Mouse (Mus musculus): ENCODE data around the gene Tbl3. TPM values are rescaled to one million over a fixed set of nuclear protein-coding genes. Genes with fewer than 3 reads are reported as not detected.

Tbl3 gene
- total and polyA plus RNA-seq, 3 experiments, result 103 to 111 TPM; not detected in 1

DNA sequence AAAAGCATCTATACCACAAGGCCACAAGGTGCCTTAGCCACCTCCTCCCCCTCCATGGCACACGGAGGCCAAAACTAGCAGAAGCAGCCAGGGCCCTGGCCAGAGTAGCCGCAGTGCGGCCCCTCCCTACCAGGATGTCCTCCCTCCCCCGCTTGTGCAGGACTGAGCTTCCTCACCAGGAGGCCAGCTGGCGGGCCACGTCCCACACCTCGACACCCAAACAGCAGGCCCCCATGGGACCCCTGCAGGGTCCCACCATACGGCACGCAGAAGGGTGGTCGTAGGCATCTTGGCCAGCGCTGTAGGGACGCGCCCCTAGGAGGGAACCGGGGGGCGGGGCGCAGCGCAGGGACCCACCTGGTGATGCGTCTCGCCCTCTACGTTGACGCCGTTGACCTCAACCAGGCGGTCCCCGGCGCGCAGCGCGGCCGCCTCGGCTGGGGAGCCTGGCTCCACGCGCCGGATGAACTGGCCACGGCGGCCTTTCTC is 57.8 kb downstream of the Tbl3 start:
- no peak for TF ChIP-seq MYB (IDR thresholded peaks at IDR 0.05; ENCODE audit: low read depth, low read length)
- TF ChIP-seq ETS1 (IDR thresholded peaks at IDR 0.05; ENCODE audit: low read depth, low read length), result no peak
- TF ChIP-seq ELF1 (IDR thresholded peaks at IDR 0.05; ENCODE audit: low read depth, low read length), result no peak
- TF ChIP-seq TCF12 (IDR thresholded peaks at IDR 0.05; ENCODE audit: low read depth, low read length), result no peak
- no peak for TF ChIP-seq EP300 (IDR thresholded peaks at IDR 0.05; ENCODE audit: low read depth in 1 of 2, low read length in 2 of 2)
- TF ChIP-seq CTCF (IDR thresholded peaks at IDR 0.05 in 2 of 3, conservative IDR thresholded peaks at IDR 0.05 in 1 of 3; ENCODE audit: control insufficient read depth in 1 of 3, insufficient read depth in 1 of 3, low read depth in 2 of 3, low read length in 3 of 3, poor library complexity in 1 of 3, severe bottlenecking in 1 of 3), result no peak
- TF ChIP-seq KAT2A (conservative IDR thresholded peaks at IDR 0.05; ENCODE audit: low read depth, low read length), result no peak
- TF ChIP-seq MAZ (IDR thresholded peaks at IDR 0.05; ENCODE audit: low read depth, low read length), result no peak
- TF ChIP-seq ZKSCAN1 (IDR thresholded peaks at IDR 0.05; ENCODE audit: low read depth, low read length), result no peak
- TF ChIP-seq MYC (IDR thresholded peaks at IDR 0.05; ENCODE audit: low read depth, low read length), result no peak
- no peak for TF ChIP-seq MEF2A (IDR thresholded peaks at IDR 0.05; ENCODE audit: extremely low read depth, insufficient replicate concordance, low read depth, low read length, poor library complexity, severe bottlenecking)
- no peak for TF ChIP-seq GATA1 (IDR thresholded peaks at IDR 0.05; ENCODE audit: low read depth, low read length)
- TF ChIP-seq POLR2AphosphoS2 (IDR thresholded peaks at IDR 0.05; ENCODE audit: low read length), result no peak
- TF ChIP-seq RAD21 (IDR thresholded peaks at IDR 0.05; ENCODE audit: low read depth, low read length), result no peak
- no peak for TF ChIP-seq POLR2A (IDR thresholded peaks at IDR 0.05; ENCODE audit: control insufficient read depth in 1 of 2, insufficient read depth in 1 of 2, low read depth in 1 of 2, low read length in 2 of 2, poor library complexity in 1 of 2)
- TF ChIP-seq ZNF384 (IDR thresholded peaks at IDR 0.05; ENCODE audit: low read depth, low read length), result no peak
- peak overlapping the region; percentile 52 for H3K9ac ChIP-seq (ENCODE audit: control insufficient read depth, low read depth, low read length, poor library complexity, severe bottlenecking)
- H3K27me3 ChIP-seq (ENCODE audit: control insufficient read depth in 1 of 2, insufficient read depth in 2 of 2, low read length in 2 of 2), result peaks cover 16 to 25% of the 10 kb centered on the region in 2 experiments
- no peaks in the 10 kb centered on the region for H3K9me3 ChIP-seq (replicated peaks; ENCODE audit: insufficient read depth, low read length)
- H3K4me1 ChIP-seq (ENCODE audit: control insufficient read depth in 1 of 2, insufficient read depth in 2 of 2, low read length in 2 of 2), result no peaks in the 10 kb centered on the region
- no peak overlapping the region for H3K27ac ChIP-seq (ENCODE audit: control insufficient read depth, low read depth, low read length)
- peak overlapping the region; percentile 53 to 56; a peak in 3 of 4 replicates for H3K4me3 ChIP-seq (ENCODE audit: control insufficient read depth in 1 of 2, insufficient read depth in 1 of 2, low read depth in 2 of 2, low read length in 2 of 2)
- no peaks in the 10 kb centered on the region for H3K36me3 ChIP-seq (ENCODE audit: control insufficient read depth in 1 of 2, insufficient read depth in 2 of 2, low read length in 2 of 2)
- no peaks in the 10 kb centered on the region for H3K79me2 ChIP-seq (ENCODE audit: control insufficient read depth, insufficient read depth, low read length, poor library complexity)
- no peak for DNase-seq (ENCODE audit: low read depth, low spot score)

DNA sequence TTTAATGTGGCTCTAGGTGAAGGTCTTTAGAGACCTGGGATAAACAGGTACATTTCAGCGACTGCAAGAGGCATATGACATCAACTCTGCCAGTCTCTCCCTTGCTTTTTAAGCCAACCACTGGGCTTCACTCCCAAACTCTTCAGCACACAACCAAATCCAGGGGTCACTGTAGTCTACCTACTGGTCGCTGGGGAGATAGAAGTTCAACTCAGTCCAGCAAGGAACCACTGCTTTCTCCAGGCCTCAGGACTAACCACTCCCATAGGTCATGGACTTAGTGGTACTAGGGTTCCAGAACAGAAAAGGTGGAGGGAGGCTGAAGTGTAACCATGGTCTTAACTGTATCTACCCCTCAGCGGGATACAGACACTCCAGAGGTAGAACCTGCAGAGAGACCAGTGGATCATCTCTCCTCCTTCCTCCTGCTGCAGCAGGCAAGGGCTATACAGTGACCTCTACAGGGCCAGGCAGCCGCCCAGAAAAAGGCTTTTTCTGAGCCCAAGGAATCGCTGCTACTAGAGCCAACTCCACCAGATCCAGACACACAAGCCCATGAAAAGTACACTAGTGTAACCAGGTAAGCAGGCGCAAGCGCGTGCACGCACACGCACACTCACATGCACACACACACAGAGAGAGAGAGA is 58.6 kb downstream of the Tbl3 start:
- peaks cover 16 to 25% of the 10 kb centered on the region in 2 experiments for H3K27me3 ChIP-seq (ENCODE audit: control insufficient read depth in 1 of 2, insufficient read depth in 2 of 2, low read length in 2 of 2)
- no peaks in the 10 kb centered on the region for H3K4me1 ChIP-seq (ENCODE audit: control insufficient read depth in 1 of 2, insufficient read depth in 2 of 2, low read length in 2 of 2)
- H3K9ac ChIP-seq (ENCODE audit: control insufficient read depth, low read depth, low read length, poor library complexity, severe bottlenecking), result no peak overlapping the region
- DNase-seq (ENCODE audit: low read depth, low spot score), result no peak
- no peaks in the 10 kb centered on the region for H3K79me2 ChIP-seq (ENCODE audit: control insufficient read depth, insufficient read depth, low read length, poor library complexity)
- H3K9me3 ChIP-seq (replicated peaks; ENCODE audit: insufficient read depth, low read length), result no peaks in the 10 kb centered on the region
- no peaks in the 10 kb centered on the region for H3K36me3 ChIP-seq (ENCODE audit: control insufficient read depth in 1 of 2, insufficient read depth in 2 of 2, low read length in 2 of 2)
- H3K4me3 ChIP-seq (ENCODE audit: control insufficient read depth in 1 of 2, insufficient read depth in 1 of 2, low read depth in 2 of 2, low read length in 2 of 2), result no peak overlapping the region
- no peak overlapping the region for H3K27ac ChIP-seq (ENCODE audit: control insufficient read depth, low read depth, low read length)
- TF ChIP-seq MEF2A (IDR thresholded peaks at IDR 0.05; ENCODE audit: extremely low read depth, insufficient replicate concordance, low read depth, low read length, poor library complexity, severe bottlenecking) (no peak), MYC (IDR thresholded peaks at IDR 0.05; ENCODE audit: low read depth, low read length) (no peak), ELF1 (IDR thresholded peaks at IDR 0.05; ENCODE audit: low read depth, low read length) (no peak), ZNF384 (IDR thresholded peaks at IDR 0.05; ENCODE audit: low read depth, low read length) (no peak), CHD2 (IDR thresholded peaks at IDR 0.05; ENCODE audit: low read length) (no peak), CTCF (IDR thresholded peaks at IDR 0.05 in 2 of 3, conservative IDR thresholded peaks at IDR 0.05 in 1 of 3; ENCODE audit: control insufficient read depth in 1 of 3, insufficient read depth in 1 of 3, low read depth in 2 of 3, low read length in 3 of 3, poor library complexity in 1 of 3, severe bottlenecking in 1 of 3) (no peak), JUND (IDR thresholded peaks at IDR 0.05; ENCODE audit: low read depth, low read length) (no peak), ZKSCAN1 (IDR thresholded peaks at IDR 0.05; ENCODE audit: low read depth, low read length) (no peak), NRF1 (IDR thresholded peaks at IDR 0.05; ENCODE audit: insufficient read depth, low read depth, low read length, poor library complexity, severe bottlenecking) (no peak), MAX (IDR thresholded peaks at IDR 0.05; ENCODE audit: low read length) (no peak)

Data from MEL (cell line).